Comparison of ENCODE assay signal across 24 mouse cellular contexts in genomic region chr15:98778806-98779205, GRCm38 (mm10). TPM values are rescaled to one million over a fixed set of nuclear protein-coding genes. Genes with fewer than 3 reads are reported as not detected.
DNase-seq lines count a peak whose midpoint lies in the region; ATAC-seq and TF ChIP-seq lines count a peak whose summit lies in the region.
"Had no signal": no experiment of that assay in that cellular context is flagged by ENCODE, and none has a peak within 500 bp of the region (broad histone marks: within the 10 kb centered on the region; RNA-seq: fewer than 3 reads in every experiment).

No protein-coding gene starts in this region.

- no peaks in the 10 kb centered on the region for H3K79me2 ChIP-seq in CH12.LX (replicated peaks; ENCODE audit: control insufficient read depth, extremely low read depth, insufficient read depth, poor library complexity, severe bottlenecking)

- no peaks in the 10 kb centered on the region for H3K36me3 ChIP-seq in kidney, embryonic 15.5 days
- H3K36me3 ChIP-seq in kidney, embryonic 16.5 days (ENCODE audit: insufficient read depth, low read length) = no peaks in the 10 kb centered on the region
- H3K36me3 ChIP-seq in CH12.LX (replicated peaks in 1 of 2; ENCODE audit: control insufficient read depth in 1 of 2, insufficient read depth in 1 of 2, low read length in 1 of 2) = peaks cover 0 to 8% of the 10 kb centered on the region in 2 experiments
- H3K36me3 ChIP-seq in embryonic facial prominence, embryonic 14.5 days (ENCODE audit: control insufficient read depth, insufficient read depth, low read length) = no peaks in the 10 kb centered on the region
- H3K36me3 ChIP-seq: liver, embryonic 15.5 days; midbrain, embryonic 12.5 days had no signal

- no peak for TF ChIP-seq CTCF in CH12.LX (conservative IDR thresholded peaks at IDR 0.05 in 1 of 2, IDR thresholded peaks at IDR 0.05 in 1 of 2; ENCODE audit: low read depth in 2 of 2, low read length in 2 of 2)

- H3K4me3 ChIP-seq in kidney, embryonic 15.5 days (replicated peaks) = peak overlapping the region; percentile 32; the same call in 1 of the 2 replicates
- no peak overlapping the region for H3K4me3 ChIP-seq in kidney, embryonic 16.5 days (ENCODE audit: low read length)
- peak overlapping the region in 1 of 3 experiments; percentile 62 for H3K4me3 ChIP-seq in CH12.LX (replicated peaks in 1 of 3; ENCODE audit: low read depth in 2 of 3, low read length in 2 of 3, poor library complexity in 1 of 3)
- H3K4me3 ChIP-seq in embryonic facial prominence, embryonic 14.5 days (ENCODE audit: low read depth, low read length) = peak overlapping the region; percentile 37; the same call in 1 of the 2 replicates

- DNase-seq in CH12.LX (ENCODE audit: extremely low read depth) = peak; percentile 50
- no peak for DNase-seq in embryonic facial prominence, embryonic 14.5 days (ENCODE audit: low spot score)
- no peak for DNase-seq in ovary, postnatal 36 days (ENCODE audit: low spot score)
- DNase-seq in gastrocnemius, adult 18-20 months (ENCODE audit: low spot score) = no peak
- DNase-seq: adrenal gland, adult 2 months; cerebellum, postnatal 25 days; gastrocnemius, postnatal 25 days; heart, postnatal 10 days; kidney, adult 11 months; kidney, postnatal 14 days; left cerebral cortex, postnatal 4 days; lung, postnatal 14 days; right cerebral cortex, adult 18-20 months had no signal

- H3K27me3 ChIP-seq in kidney, embryonic 15.5 days = peaks cover 93% of the 10 kb centered on the region
- peaks cover 88% of the 10 kb centered on the region for H3K27me3 ChIP-seq in kidney, embryonic 16.5 days (ENCODE audit: insufficient read depth, low read length)
- peaks cover 2% of the 10 kb centered on the region for H3K27me3 ChIP-seq in CH12.LX (replicated peaks)
- H3K27me3 ChIP-seq in embryonic facial prominence, embryonic 14.5 days (replicated peaks; ENCODE audit: control insufficient read depth, insufficient read depth, low read length) = peaks cover 87% of the 10 kb centered on the region

- no peak for TF ChIP-seq RAD21 in CH12.LX (IDR thresholded peaks at IDR 0.05; ENCODE audit: low read depth, low read length)

- no peak for TF ChIP-seq POLR2A in CH12.LX (IDR thresholded peaks at IDR 0.05; ENCODE audit: low read depth, low read length)

- in situ Hi-C loops in CH12.LX (cut with MboI; ENCODE audit: low pct_ligation_motif_present, low pct_unique_long_range_greater_than_20kb, low sequenced_read_pairs) = no loop called here

- dilution Hi-C loops in CH12.LX (cut with MboI; ENCODE audit: extremely low pct_ligation_motif_present, extremely low pct_unique_long_range_greater_than_20kb, low sequenced_read_pairs) = no loop called here

- H3K27ac ChIP-seq in kidney, embryonic 15.5 days = no peak overlapping the region
- no peak overlapping the region for H3K27ac ChIP-seq in kidney, embryonic 16.5 days (ENCODE audit: low read length)
- H3K27ac ChIP-seq in CH12.LX (ENCODE audit: insufficient read depth, low read depth) = no peak overlapping the region
- no peak overlapping the region for H3K27ac ChIP-seq in embryonic facial prominence, embryonic 14.5 days (replicated peaks; ENCODE audit: low read depth, low read length)
- H3K27ac ChIP-seq: liver, embryonic 15.5 days; midbrain, embryonic 12.5 days had no signal

- H3K9me3 ChIP-seq in kidney, embryonic 15.5 days (replicated peaks) = no peaks in the 10 kb centered on the region
- no peaks in the 10 kb centered on the region for H3K9me3 ChIP-seq in kidney, embryonic 16.5 days (ENCODE audit: low read length)
- H3K9me3 ChIP-seq in CH12.LX (replicated peaks; ENCODE audit: low read length) = no peaks in the 10 kb centered on the region
- H3K9me3 ChIP-seq in embryonic facial prominence, embryonic 14.5 days (ENCODE audit: control insufficient read depth, low read length) = no peaks in the 10 kb centered on the region
- H3K9me3 ChIP-seq: liver, embryonic 15.5 days; midbrain, embryonic 12.5 days had no signal

- no peak for TF ChIP-seq EP300 in CH12.LX (IDR thresholded peaks at IDR 0.05; ENCODE audit: low read length)

- H3K4me1 ChIP-seq in kidney, embryonic 15.5 days = peaks cover 38% of the 10 kb centered on the region
- H3K4me1 ChIP-seq in kidney, embryonic 16.5 days (ENCODE audit: insufficient read depth, low read length) = peaks cover 27% of the 10 kb centered on the region
- peaks cover 15 to 52% of the 10 kb centered on the region in 2 experiments for H3K4me1 ChIP-seq in CH12.LX (ENCODE audit: control insufficient read depth in 1 of 2, insufficient read depth in 2 of 2)
- H3K4me1 ChIP-seq in embryonic facial prominence, embryonic 14.5 days (ENCODE audit: control insufficient read depth, insufficient read depth, low read length) = peaks cover 14% of the 10 kb centered on the region; the same call in 1 of the 2 replicates

- H3K9ac ChIP-seq in kidney, embryonic 15.5 days = no peak overlapping the region
- no peak overlapping the region for H3K9ac ChIP-seq in kidney, embryonic 16.5 days (replicated peaks; ENCODE audit: low read length)
- no peak overlapping the region for H3K9ac ChIP-seq in CH12.LX (ENCODE audit: insufficient read depth, low read depth)
- no peak overlapping the region for H3K9ac ChIP-seq in embryonic facial prominence, embryonic 14.5 days (ENCODE audit: low read depth, low read length)
- H3K9ac ChIP-seq: liver, embryonic 15.5 days; midbrain, embryonic 12.5 days had no signal

- no peak for ATAC-seq in kidney, embryonic 15.5 days (replicated peaks; ENCODE audit: low FRiP score)
- ATAC-seq in kidney, embryonic 16.5 days (ENCODE audit: low FRiP score, low TSS enrichment) = no peak
- ATAC-seq in embryonic facial prominence, embryonic 14.5 days (ENCODE audit: low read depth) = no peak
- ATAC-seq in megakaryocyte progenitor cell, adult 5-6 weeks (replicated peaks; ENCODE audit: poor library complexity) = 0 out of 2 replicates have a peak, but pooled peaks have one; percentile 15
- ATAC-seq: hindbrain, embryonic 16.5 days had no signal

- no peak overlapping the region for H3K4me2 ChIP-seq in kidney, embryonic 15.5 days
- H3K4me2 ChIP-seq in kidney, embryonic 16.5 days (replicated peaks; ENCODE audit: low read depth, low read length) = no peak overlapping the region
- H3K4me2 ChIP-seq in CH12.LX (ENCODE audit: insufficient read depth, low read depth, poor library complexity, severe bottlenecking) = no peak overlapping the region
- peak overlapping the region; percentile 50; the same call in 1 of the 2 replicates for H3K4me2 ChIP-seq in embryonic facial prominence, embryonic 14.5 days (ENCODE audit: low read depth, low read length)

- WGBS in kidney, embryonic 15.5 days = 2% methylated on average over 10 of the region's 11 CpGs
- WGBS in kidney, embryonic 16.5 days = under 1% methylated on average over 10 of the region's 11 CpGs
- 7% methylated on average over 3 of the region's 11 CpGs for WGBS in embryonic facial prominence, embryonic 14.5 days

RNA-seq across cellular contexts. Expression of gene Wnt10b, which starts 0.9 kb away (rescaled TPM):
- polyA plus RNA-seq in kidney, embryonic 15.5 days (2015; fragmentation: Nextera tagmentation; extraction: Ambion mirVana) = 0.12 and 0.31 TPM in 2 replicates
- polyA plus RNA-seq in kidney, embryonic 16.5 days (2015; fragmentation: Nextera tagmentation; extraction: Ambion mirVana) = 0.17 TPM in 1 of 2 replicates, not detected in the other
- total RNA-seq in CH12.LX (2012; rRNA removed) = 19.1 and 25.4 TPM in 2 replicates
- total RNA-seq in CH12.LX (2014; rRNA removed) = 61.6 and 64.4 TPM in 2 replicates
- polyA plus RNA-seq in CH12.LX (2012; ENCODE audit: insufficient read length, low read depth) = 56.2 and 58.0 TPM in 2 replicates
- polyA plus RNA-seq in embryonic facial prominence, embryonic 14.5 days (2014; fragmentation: Nextera tagmentation; extraction: Ambion mirVana) = 4.1 and 4.3 TPM in 2 replicates
- 0.22 TPM in 1 of 2 replicates, not detected in the other for total RNA-seq in megakaryocyte progenitor cell, adult 5-6 weeks (2015)
- 0.54 TPM in 1 of 2 replicates, not detected in the other for total RNA-seq in megakaryocyte progenitor cell, adult 5-6 weeks (2017)
- 1 to 10 TPM in 1 of 2 experiments, under 1 TPM in 1; 0.57 to 1.4 TPM for total RNA-seq in gastrocnemius, adult 18-20 months (2021)
- polyA plus RNA-seq: liver, embryonic 15.5 days had no signal

RNA-seq across cellular contexts. Expression of gene Wnt1, which starts 10.9 kb away (rescaled TPM):
- polyA plus RNA-seq in kidney, embryonic 15.5 days (2015; fragmentation: Nextera tagmentation; extraction: Ambion mirVana) = 0.06 TPM in 1 of 2 replicates, not detected in the other
- not detected in 2 replicates for polyA plus RNA-seq in kidney, embryonic 16.5 days (2015; fragmentation: Nextera tagmentation; extraction: Ambion mirVana)
- total RNA-seq in CH12.LX (2012; rRNA removed) (not detected in 2 replicates), CH12.LX (2014; rRNA removed) (not detected in 2 replicates)
- not detected in 2 replicates for polyA plus RNA-seq in CH12.LX (2012; ENCODE audit: insufficient read length, low read depth)
- polyA plus RNA-seq in embryonic facial prominence, embryonic 14.5 days (2014; fragmentation: Nextera tagmentation; extraction: Ambion mirVana) = 0.10 TPM in 1 of 2 replicates, not detected in the other
- total RNA-seq in megakaryocyte progenitor cell, adult 5-6 weeks (2015) = not detected in 2 replicates
- total RNA-seq in megakaryocyte progenitor cell, adult 5-6 weeks (2017) = not detected in 2 replicates
- total RNA-seq in gastrocnemius, adult 18-20 months (2021) = not detected
- total RNA-seq: adrenal gland, adult 2 months; gastrocnemius, postnatal 25 days; heart, postnatal 10 days; layer of hippocampus, adult 8-10 months; left cerebral cortex, adult 18-20 months; left cerebral cortex, postnatal 4 days had no signal
- polyA plus RNA-seq: liver, embryonic 15.5 days; stomach, embryonic 16.5 days; thymus, postnatal 0 days had no signal

RNA-seq across cellular contexts. Expression of gene Arf3, which starts 15.8 kb away (rescaled TPM):
- polyA plus RNA-seq in kidney, embryonic 15.5 days (2015; fragmentation: Nextera tagmentation; extraction: Ambion mirVana) = 51.9 and 55.6 TPM in 2 replicates
- polyA plus RNA-seq in kidney, embryonic 16.5 days (2015; fragmentation: Nextera tagmentation; extraction: Ambion mirVana) = 56.3 and 59.5 TPM in 2 replicates
- total RNA-seq in CH12.LX (2012; rRNA removed) (32.5 and 33.8 TPM in 2 replicates), CH12.LX (2014; rRNA removed) (33.9 and 41.0 TPM in 2 replicates)
- 158 and 182 TPM in 2 replicates for polyA plus RNA-seq in CH12.LX (2012; ENCODE audit: insufficient read length, low read depth)
- 33.9 and 34.8 TPM in 2 replicates for polyA plus RNA-seq in embryonic facial prominence, embryonic 14.5 days (2014; fragmentation: Nextera tagmentation; extraction: Ambion mirVana)
- total RNA-seq in megakaryocyte progenitor cell, adult 5-6 weeks (2015) = 32.3 and 35.2 TPM in 2 replicates
- 32.2 and 36.9 TPM in 2 replicates for total RNA-seq in megakaryocyte progenitor cell, adult 5-6 weeks (2017)
- total RNA-seq in gastrocnemius, adult 18-20 months (2021) = 1 to 10 TPM; 8.1 to 9.0 TPM

RNA-seq across cellular contexts. Expression of gene Ddn, which starts 30.5 kb away (rescaled TPM):
- 2.9 and 3.2 TPM in 2 replicates for polyA plus RNA-seq in kidney, embryonic 15.5 days (2015; fragmentation: Nextera tagmentation; extraction: Ambion mirVana)
- 2.6 and 3.3 TPM in 2 replicates for polyA plus RNA-seq in kidney, embryonic 16.5 days (2015; fragmentation: Nextera tagmentation; extraction: Ambion mirVana)
- total RNA-seq in CH12.LX (2012; rRNA removed) = 0.04 TPM in 1 of 2 replicates, not detected in the other
- total RNA-seq in CH12.LX (2014; rRNA removed) = not detected in 2 replicates
- 0.08 TPM in 1 of 2 replicates, not detected in the other for polyA plus RNA-seq in CH12.LX (2012; ENCODE audit: insufficient read length, low read depth)
- polyA plus RNA-seq in embryonic facial prominence, embryonic 14.5 days (2014; fragmentation: Nextera tagmentation; extraction: Ambion mirVana) = 0.07 TPM in 1 of 2 replicates, not detected in the other
- not detected in 2 replicates for total RNA-seq in megakaryocyte progenitor cell, adult 5-6 weeks (2015)
- total RNA-seq in megakaryocyte progenitor cell, adult 5-6 weeks (2017) = under 0.01 and 0.10 TPM in 2 replicates
- total RNA-seq in gastrocnemius, adult 18-20 months (2021) = under 1 TPM; 0.36 to 0.57 TPM
- polyA plus RNA-seq: forebrain, embryonic 11.5 days; liver, embryonic 15.5 days; stomach, embryonic 16.5 days had no signal

RNA-seq across cellular contexts. Expression of gene Fkbp11, which starts 50.8 kb away (rescaled TPM):
- polyA plus RNA-seq in kidney, embryonic 15.5 days (2015; fragmentation: Nextera tagmentation; extraction: Ambion mirVana) = 40.3 and 40.5 TPM in 2 replicates
- polyA plus RNA-seq in kidney, embryonic 16.5 days (2015; fragmentation: Nextera tagmentation; extraction: Ambion mirVana) = 36.6 and 39.1 TPM in 2 replicates
- total RNA-seq in CH12.LX (2012; rRNA removed) (75.0 and 132 TPM in 2 replicates), CH12.LX (2014; rRNA removed) (21.0 and 23.4 TPM in 2 replicates)
- polyA plus RNA-seq in CH12.LX (2012; ENCODE audit: insufficient read length, low read depth) = 22.2 and 27.6 TPM in 2 replicates
- 88.8 and 108 TPM in 2 replicates for polyA plus RNA-seq in embryonic facial prominence, embryonic 14.5 days (2014; fragmentation: Nextera tagmentation; extraction: Ambion mirVana)
- 45.2 and 50.0 TPM in 2 replicates for total RNA-seq in megakaryocyte progenitor cell, adult 5-6 weeks (2015)
- 35.5 and 62.3 TPM in 2 replicates for total RNA-seq in megakaryocyte progenitor cell, adult 5-6 weeks (2017)
- total RNA-seq in gastrocnemius, adult 18-20 months (2021) = 1 to 10 TPM in 1 of 2 experiments, under 1 TPM in 1; 0.80 to 1.1 TPM

Comparison
In these comparisons a context has a peak if more than half of its experiments do, and no peak if none do; other contexts are left out.
1. RNA of gene Wnt10b, which starts 0.9 kb away (polyA plus RNA-seq): 56.2 to 58.0 TPM in CH12.LX; 4.1 to 4.3 TPM in embryonic facial prominence, embryonic 14.5 days, 0.12 to 0.31 TPM in kidney, embryonic 15.5 days and 0.17 TPM in kidney, embryonic 16.5 days; every median in the first group is over 10 times any median in the second.